Mouse (Mus musculus) macrophage (primary cell): ENCODE measurements around the gene Usp9y. TPM values are rescaled to one million over a fixed set of nuclear protein-coding genes. Genes with fewer than 3 reads are reported as not detected.
A peak's percentile ranks its signal among the peaks of the same experiment; 100 is the strongest.

Experiments used
- H3K27ac ChIP-seq: fragments of 350-480 bp; formaldehyde crosslinking; 2 replicates; pipeline ENCODE4 v1.9.0; 2021
- H3K36me3 ChIP-seq: fragments of 350-480 bp; formaldehyde crosslinking; 2 replicates; pipeline ENCODE4 v1.9.0; 2021; ENCODE audit errors: inconsistent target
- H3K4me3 ChIP-seq: fragments of 350-480 bp; formaldehyde crosslinking; 2 replicates; pipeline ENCODE4 v1.9.0; 2021; ENCODE audit errors: inconsistent target
- H3K79me2 ChIP-seq: fragments of 350-480 bp; formaldehyde crosslinking; 2 replicates; pipeline ENCODE4 v1.9.0; 2021; ENCODE audit errors: inconsistent target
- WGBS: methylation state at CpG from one replicate; pipeline ENCODE4 v1.1.7; 2026; ENCODE audit warnings: inconsistent platforms; ENCODE audit not compliant: missing documents; 5-methylcytosine and 5-hydroxymethylcytosine counted together
- polyA plus RNA-seq: library from polyadenylated mRNA; stranded (reverse); fragments of 250-400 nt; gene quantifications from 3 replicates; pipeline ENCODE4 v1.2.4, GENCODE M21; 2018; ENCODE audit warnings: inconsistent platforms
- total RNA-seq, 78 experiments: library from RNA; depleted of rRNA; stranded (reverse); fragments of 250-400 nt; gene quantifications; 1 replicate in 9 of 78; 2 replicates in 24 of 78; 3 replicates in 43 of 78; 4 replicates in 2 of 78; pipeline ENCODE4 v1.2.4; 2018; ENCODE audit warnings: inconsistent platforms in 56 of 78

Gene Usp9y
- not detected for total RNA-seq (2018; cell fraction: chromatin; rRNA removed)
- not detected for total RNA-seq (2018; cell fraction: cytosol; rRNA removed)
- not detected for total RNA-seq (2018; cell fraction: nucleus; rRNA removed)
- polyA plus RNA-seq = not detected in 3 replicates

DNA sequence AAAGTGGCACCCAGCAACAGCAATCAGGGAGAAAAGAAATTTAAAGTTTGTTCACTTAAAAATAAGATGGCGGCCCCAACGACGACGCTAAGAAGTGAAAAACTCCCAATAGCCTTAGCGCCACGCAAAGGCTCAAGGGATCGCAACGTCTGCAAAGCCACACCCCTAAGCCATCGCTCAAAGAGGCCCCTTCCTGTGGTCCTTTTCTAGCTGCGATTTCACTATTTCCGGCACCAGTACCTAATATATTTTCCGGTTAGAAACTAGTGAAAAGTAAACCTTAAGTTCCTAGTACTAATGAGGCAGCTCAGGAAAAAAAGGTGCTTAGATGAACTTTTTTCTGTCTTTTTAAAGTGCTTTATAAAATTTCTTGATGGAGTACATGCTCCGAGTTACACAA, at the start of gene Usp9y:
Usp9y (minus strand) TSS at position 101 of the 400 bp plus-strand sequence.
- H3K36me3 ChIP-seq = no peaks in the 10 kb centered on the region
- no peak within 1 kb of the TSS for H3K27ac ChIP-seq
- no peaks in the 10 kb centered on the region for H3K79me2 ChIP-seq
- no peak within 1 kb of the TSS for H3K4me3 ChIP-seq
- no CpG with 5 or more reads among the region's 13 CpGs for WGBS

GRCm38 (mm10) chrY:1293708-1294107, 165.9 kb downstream of the Usp9y start:
- H3K36me3 ChIP-seq = no peaks in the 10 kb centered on the region
- H3K79me2 ChIP-seq = no peaks in the 10 kb centered on the region
- no peak overlapping the region for H3K27ac ChIP-seq
- no peak overlapping the region for H3K4me3 ChIP-seq

- WGBS = no CpG with 5 or more reads among the region's 31 CpGs
- Histone ChIP-seq H3K79me2 (peaks cover 16% of the 10 kb centered on the region; the same call in 1 of the 2 replicates), H3K36me3 (no peaks in the 10 kb centered on the region), H3K27ac (0 out of 2 replicates have a peak within 1 kb of the TSS, but pooled peaks have one; percentile 13), H3K4me3 (peak within 1 kb of the TSS; percentile 24)
These were observed 173.3 kb downstream of the Usp9y start, which contains the start of gene Ddx3y for GRCm38 (mm10) chrY:1286171-1286795. Gene Ddx3y, minus strand, starts transcription at chrY:1286629.

DNA sequence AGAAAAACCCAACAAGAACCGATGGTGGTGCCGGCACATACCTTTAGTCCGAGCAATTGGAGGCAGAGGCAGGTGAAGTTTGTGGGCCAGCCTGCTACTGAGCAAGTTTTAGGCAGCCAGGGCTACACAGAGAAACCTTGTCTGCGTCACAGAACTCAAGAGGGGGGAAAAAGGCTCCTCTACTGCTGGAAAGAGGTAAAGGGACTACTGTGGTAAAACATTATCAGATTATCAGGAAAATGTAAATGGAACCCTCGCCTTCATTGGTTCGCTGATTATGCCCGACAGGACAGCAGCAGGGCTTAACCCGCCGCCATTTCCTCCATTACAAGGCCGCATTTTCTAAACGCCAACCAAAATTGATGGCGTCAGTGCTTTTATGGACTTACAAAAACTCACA, 173.8 kb downstream of the Usp9y start:
- Histone ChIP-seq H3K79me2 (peaks cover 16% of the 10 kb centered on the region; the same call in 1 of the 2 replicates), H3K36me3 (no peaks in the 10 kb centered on the region), H3K4me3 (peak overlapping the region; percentile 24), H3K27ac (0 out of 2 replicates have a peak overlapping the region, but pooled peaks have one; percentile 13)
- 0% methylated on average over 3 of the region's 12 CpGs for WGBS

Other genes with a start within 250 kb of the Usp9y start
- not detected in 3 replicates for gene Uty, start 214.0 kb downstream of the Usp9y start, polyA plus RNA-seq
- not detected in 3 replicates for gene Ddx3y, start 173.2 kb downstream of the Usp9y start, polyA plus RNA-seq